Mouse (Mus musculus) cerebellum, postnatal 25 days (tissue): ENCODE data around the gene Gm45837.

ENCODE experiments used
- DNase-seq, 2 experiments: peaks; one replicate each; pipeline ENCODE4 v3.0.0; 2021; ENCODE audit warnings: mixed read lengths in 2 of 2

Gm45837 gene

GRCm38 (mm10) chr7:101393015-101393414 lies 17.7 kb upstream of the Gm45837 start:
- DNase-seq, result no peak

GRCm38 (mm10) chr7:101393694-101394504 lies 16.8 kb upstream of the Gm45837 start:
- no peak for DNase-seq

GRCm38 (mm10) chr7:101394569-101394968 lies 16.1 kb upstream of the Gm45837 start:
- no peak for DNase-seq

- no peak for DNase-seq
Measured at GRCm38 (mm10) chr7:101395471-101395870, 15.2 kb upstream of the Gm45837 start.

GRCm38 (mm10) chr7:101397175-101397574 lies 13.5 kb upstream of the Gm45837 start:
- DNase-seq, result no peak

- DNase-seq, result peak in 1 of 2 experiments; percentile 22
Measured at GRCm38 (mm10) chr7:101401510-101401909, 9.2 kb upstream of the Gm45837 start.

GRCm38 (mm10) chr7:101403831-101404230 lies 6.9 kb upstream of the Gm45837 start:
- DNase-seq, result no peak

GRCm38 (mm10) chr7:101412796-101413195 lies 2.1 kb downstream of the Gm45837 start:
- DNase-seq, result peak; percentile 73 to 85

- DNase-seq, result no peak
Measured at GRCm38 (mm10) chr7:101414209-101414608, 3.5 kb downstream of the Gm45837 start.

GRCm38 (mm10) chr7:101414661-101415511 lies 4.2 kb downstream of the Gm45837 start:
- DNase-seq, result peak in 1 of 2 experiments; percentile 16

- no peak for DNase-seq
Measured at GRCm38 (mm10) chr7:101415512-101416100, 4.9 kb downstream of the Gm45837 start.

- no peak for DNase-seq
Measured at GRCm38 (mm10) chr7:101416391-101416790, 5.7 kb downstream of the Gm45837 start.

- DNase-seq, result no peak
Measured at GRCm38 (mm10) chr7:101419013-101419770, 8.5 kb downstream of the Gm45837 start.

GRCm38 (mm10) chr7:101421529-101421928 lies 10.8 kb downstream of the Gm45837 start, which contains the start of gene Pde2a:
Pde2a (plus strand) TSS chr7:101421691.
- DNase-seq, result peak in 1 of 2 experiments; percentile 24

GRCm38 (mm10) chr7:101422069-101422468 lies 11.4 kb downstream of the Gm45837 start:
- no peak for DNase-seq

- no peak for DNase-seq
Measured at GRCm38 (mm10) chr7:101422646-101423045, 12.0 kb downstream of the Gm45837 start.

- no peak for DNase-seq
Measured at GRCm38 (mm10) chr7:101423970-101424369, 13.3 kb downstream of the Gm45837 start.

GRCm38 (mm10) chr7:101426692-101427091 lies 16.0 kb downstream of the Gm45837 start:
- no peak for DNase-seq

- DNase-seq, result peak in 1 of 2 experiments; percentile 46
Measured at GRCm38 (mm10) chr7:101427736-101428135, 17.1 kb downstream of the Gm45837 start.

- no peak for DNase-seq
Measured at GRCm38 (mm10) chr7:101435038-101435437, 24.4 kb downstream of the Gm45837 start.

- no peak for DNase-seq
Measured at GRCm38 (mm10) chr7:101437876-101438275, 27.2 kb downstream of the Gm45837 start.

- no peak for DNase-seq
Measured at GRCm38 (mm10) chr7:101443093-101443492, 32.4 kb downstream of the Gm45837 start.
